Mouse (Mus musculus) testis, adult 2 months (tissue): ENCODE results near the gene Tmbim1.

ENCODE experiments used
- CTCF ChIP-seq: fragments of 200-500 bp; IDR thresholded peaks from 2 replicates; pipeline ENCODE4 v1.5.1; 2012; ENCODE audit warnings: low read depth, mild to moderate bottlenecking, inconsistent platforms, low read length, moderate library complexity; ENCODE audit not compliant: control insufficient read depth, insufficient read depth, insufficient replicate concordance
- POLR2A ChIP-seq: fragments of 200-500 bp; IDR thresholded peaks from 2 replicates; pipeline ENCODE4 v1.6.1; 2012; ENCODE audit warnings: low read depth, mild to moderate bottlenecking, inconsistent platforms, low read length, moderate library complexity; ENCODE audit not compliant: control insufficient read depth

DNA sequence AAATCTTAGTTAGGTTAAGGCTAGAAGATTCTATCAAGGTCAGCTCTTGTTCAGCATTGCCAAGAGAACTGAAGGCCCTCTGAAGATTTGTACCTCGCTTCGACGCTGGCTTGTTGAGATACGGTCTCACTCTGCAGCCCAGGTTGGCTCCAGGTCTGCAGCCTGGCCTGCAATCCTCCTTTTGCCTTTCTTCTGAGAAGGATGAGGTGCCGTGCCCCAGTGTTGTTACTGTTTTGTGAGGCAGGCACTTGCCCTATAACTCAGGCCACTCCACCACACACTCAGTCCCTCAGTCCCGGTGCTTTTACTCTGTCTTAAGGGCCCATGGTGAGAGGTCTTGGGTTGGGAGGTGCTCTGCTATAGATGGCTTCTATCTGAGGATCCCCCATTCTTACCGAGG, 3.2 kb downstream of the Tmbim1 start:
- TF ChIP-seq CTCF (no peak), POLR2A (no peak)
